Mouse (Mus musculus): ENCODE measurements around the gene Supt6.
"Not testable (repeated sequence)": the region's sequence is repeated elsewhere in the genome, so short reads cannot be mapped to it uniquely, and the experiment has no call there.

The Supt6 gene

DNA sequence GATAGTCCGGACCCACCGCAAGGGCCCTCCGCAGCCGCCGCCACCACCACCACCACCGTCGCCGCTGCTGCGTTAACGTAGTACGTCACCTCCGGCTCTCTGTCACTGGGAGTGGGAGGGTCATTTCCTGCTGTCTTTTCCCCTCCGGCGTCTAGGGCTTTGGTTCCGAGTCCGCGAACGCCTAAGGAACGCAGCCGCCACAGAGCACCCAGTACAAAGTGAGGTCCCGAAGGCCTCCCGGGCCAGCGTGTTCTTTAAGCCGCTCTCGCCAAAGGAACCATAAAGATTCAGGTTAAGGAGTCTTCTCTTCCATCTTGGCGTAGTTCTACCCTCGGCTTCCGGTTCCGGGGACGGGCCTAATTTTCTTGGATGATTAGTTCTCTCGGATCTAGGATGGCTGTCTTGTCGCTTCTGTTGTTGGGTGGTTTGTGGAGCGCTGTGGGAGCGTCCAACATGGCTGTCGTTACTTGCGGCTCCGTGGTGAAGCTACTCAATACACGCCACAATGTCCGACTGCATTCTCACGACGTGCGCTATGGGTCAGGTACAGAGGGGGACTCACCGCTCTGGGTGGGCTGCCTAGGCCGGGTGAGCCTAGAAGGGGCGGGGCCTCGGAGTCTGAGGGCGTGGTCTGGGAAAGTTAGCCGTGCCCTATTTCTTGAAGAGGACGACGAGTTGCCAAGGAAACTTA is at the start of gene Supt6, which contains the start of gene Sdf2:
TSS of gene Supt6 (minus strand) at position 361 of the 691 bp plus-strand sequence.
TSS of gene Sdf2 (plus strand) at position 120 of the 691 bp plus-strand sequence.
- DNase-seq (ENCODE audit: extremely low read depth, low read depth, low spot score), result no peak

- DNase-seq (ENCODE audit: extremely low read depth, low read depth, low spot score), result no peak
Measured at GRCm38 (mm10) chr11:78294585-78294984, 48.8 kb upstream of the Supt6 start.

- DNase-seq (ENCODE audit: extremely low read depth, low read depth, low spot score), result no peak
Measured at GRCm38 (mm10) chr11:78290654-78291053, 44.9 kb upstream of the Supt6 start, which contains the start of gene BC030499. BC030499 (plus strand) TSS chr11:78290841.

DNA sequence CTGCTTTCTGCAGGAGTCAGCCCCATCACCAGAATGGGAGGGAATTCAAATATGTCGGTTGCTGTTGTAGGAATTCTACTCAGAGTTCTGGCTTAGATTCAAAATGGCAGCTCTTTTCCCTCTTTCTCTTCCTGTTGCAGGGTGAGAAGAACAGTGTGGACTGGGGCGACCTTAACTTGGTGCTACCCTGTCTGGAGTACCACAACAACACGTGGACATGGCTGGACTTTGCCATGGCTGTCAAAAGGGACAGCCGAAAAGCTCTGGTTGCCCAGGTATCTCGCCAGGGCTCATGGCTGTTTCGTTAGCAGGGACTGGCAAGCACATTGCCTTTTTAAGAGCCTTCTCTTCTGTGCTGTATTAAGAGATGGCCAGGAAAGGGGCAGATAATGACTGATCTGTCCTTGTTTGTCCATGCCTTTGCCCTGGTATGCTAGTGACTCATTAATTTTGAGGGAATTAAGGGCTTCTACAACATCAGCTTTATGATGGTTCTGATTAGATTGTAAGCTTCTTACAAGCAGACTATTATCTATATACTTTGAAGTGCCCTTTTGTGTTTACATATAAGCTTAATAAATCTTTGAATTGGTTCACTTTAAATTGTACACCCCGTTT is 43.5 kb upstream of the Supt6 start:
- DNase-seq (ENCODE audit: extremely low read depth, low read depth, low spot score), result no peak

GRCm38 (mm10) chr11:78279586-78279985 is 33.8 kb upstream of the Supt6 start:
- no peak for DNase-seq (ENCODE audit: extremely low read depth, low read depth, low spot score)

GRCm38 (mm10) chr11:78278853-78279252 is 33.1 kb upstream of the Supt6 start:
- no peak for DNase-seq (ENCODE audit: extremely low read depth, low read depth, low spot score)

DNA sequence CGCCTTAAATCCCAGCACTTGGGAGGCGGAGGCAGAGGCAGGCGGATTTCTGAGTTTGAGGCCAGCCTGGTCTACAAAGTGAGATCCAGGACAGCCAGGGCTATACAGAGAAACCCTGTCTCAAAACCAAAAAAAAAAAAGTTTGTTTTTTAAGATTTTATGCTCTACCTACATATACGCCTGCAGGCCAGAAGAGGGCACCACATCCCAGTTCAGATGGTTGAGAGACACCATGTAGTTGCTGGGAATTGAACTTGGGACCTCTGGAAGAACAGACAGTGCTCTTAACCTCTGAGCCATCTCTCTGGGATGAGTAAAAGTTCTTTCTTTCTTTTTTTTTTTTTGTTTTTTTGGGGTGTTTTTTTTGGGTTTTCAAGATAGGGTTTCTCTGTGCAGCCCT is 30.4 kb upstream of the Supt6 start:
- not testable (repeated sequence) for DNase-seq (ENCODE audit: extremely low read depth, low read depth, low spot score)

- no peak for DNase-seq (ENCODE audit: extremely low read depth, low read depth, low spot score)
Measured at GRCm38 (mm10) chr11:78275596-78275995, 29.8 kb upstream of the Supt6 start.

DNA sequence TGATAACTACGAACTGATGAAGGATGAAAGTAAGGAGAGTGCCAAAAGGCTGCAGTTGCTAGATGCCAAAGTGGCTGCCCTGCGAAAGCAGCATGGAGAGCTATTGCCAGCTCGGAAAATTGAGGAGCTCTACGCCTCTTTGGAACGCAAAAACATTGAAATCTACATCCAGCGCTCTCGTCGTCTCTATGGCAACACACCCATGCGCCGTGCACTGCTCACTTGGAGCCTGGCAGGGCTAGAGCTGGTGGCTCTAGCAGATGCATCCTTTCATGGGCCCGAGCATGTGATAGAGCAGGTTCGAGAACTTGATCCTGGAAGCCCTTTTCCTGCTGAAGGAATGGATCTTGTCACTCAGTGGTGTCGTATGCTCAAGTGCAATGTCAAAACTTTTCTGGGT is 26.2 kb upstream of the Supt6 start:
- no peak for DNase-seq (ENCODE audit: extremely low read depth, low read depth, low spot score)

DNA sequence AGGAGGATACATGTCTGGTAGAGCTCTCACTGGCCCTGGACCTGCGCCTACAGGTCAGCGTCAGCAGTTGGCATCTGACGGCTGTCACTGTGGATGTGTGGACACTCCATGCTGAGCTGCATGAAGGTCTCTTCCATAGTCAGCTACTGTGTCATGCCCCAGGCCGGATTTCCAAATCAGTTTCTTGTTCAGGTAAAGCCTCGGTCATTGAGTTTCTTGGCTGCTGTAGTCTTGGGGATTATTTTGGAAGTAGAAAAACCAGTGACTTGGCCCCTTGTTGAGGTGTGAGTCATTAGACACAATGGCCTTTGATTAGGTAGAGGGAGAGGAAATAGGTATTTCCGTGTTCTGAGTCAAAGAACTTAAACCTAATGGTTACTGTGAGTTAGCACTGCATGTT is 19.8 kb upstream of the Supt6 start:
- peak; percentile 98 for DNase-seq (ENCODE audit: extremely low read depth, low read depth, low spot score)

DNA sequence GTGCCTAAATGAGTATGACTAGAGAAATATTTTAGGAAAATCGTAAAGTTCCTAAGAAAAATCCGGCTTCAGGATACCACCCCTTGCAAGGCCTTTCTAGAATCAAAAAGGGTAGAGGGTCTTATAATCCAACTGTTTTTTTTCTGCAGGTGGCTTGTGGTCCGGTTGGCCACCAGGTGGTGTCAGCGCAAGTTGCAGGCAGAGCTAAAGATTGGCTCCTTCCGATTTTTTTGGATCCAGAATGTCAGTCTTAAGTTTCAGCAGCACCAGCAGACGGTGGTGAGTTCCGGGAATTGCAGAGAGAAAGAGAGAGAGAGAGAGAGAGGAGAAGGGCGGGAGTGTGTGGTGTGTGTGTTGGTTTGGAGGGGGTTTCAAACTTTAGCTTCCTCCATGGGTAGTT is 16.8 kb upstream of the Supt6 start:
- no peak for DNase-seq (ENCODE audit: extremely low read depth, low read depth, low spot score)

GRCm38 (mm10) chr11:78261380-78262352 is 15.9 kb upstream of the Supt6 start, which contains the start of gene 2610507B11Rik:
2610507B11Rik (plus strand) TSS chr11:78261752.
- DNase-seq (ENCODE audit: extremely low read depth, low read depth, low spot score), result no peak

DNA sequence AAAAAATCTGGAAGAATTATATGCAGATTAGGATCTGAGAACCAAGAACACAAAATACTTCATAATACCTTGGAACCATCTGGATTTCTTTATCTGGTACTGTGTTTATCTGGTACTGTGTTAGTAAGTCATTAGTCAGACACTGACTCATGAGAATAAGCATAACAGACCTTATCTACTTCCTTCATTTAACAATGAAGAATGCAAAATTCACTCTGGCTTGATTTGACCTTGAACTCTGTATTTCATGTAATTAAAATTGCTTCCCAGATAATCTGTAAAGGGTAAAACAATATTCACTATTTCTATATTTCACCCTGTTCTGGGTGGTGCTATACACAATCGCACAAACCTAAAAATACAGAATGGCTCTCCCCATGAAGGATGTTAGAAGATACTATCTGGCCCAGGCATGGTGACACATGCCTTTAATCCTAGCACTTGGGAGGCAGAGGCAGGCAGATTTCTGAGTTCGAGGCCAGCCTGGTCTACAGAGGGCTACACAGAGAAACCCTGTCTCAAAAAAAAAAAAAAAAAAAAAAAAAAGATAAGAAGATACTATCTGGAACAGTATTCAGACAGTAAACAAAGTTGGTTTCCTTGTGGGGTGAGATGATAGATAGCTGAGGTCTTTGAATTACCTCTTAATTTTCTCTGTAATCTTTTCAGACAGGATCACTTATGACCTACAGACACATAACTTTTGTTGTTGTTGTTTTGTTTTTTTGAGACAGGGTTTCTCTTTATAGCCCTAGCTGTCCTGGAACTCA is 14.9 kb upstream of the Supt6 start:
- no peak for DNase-seq (ENCODE audit: extremely low read depth, low read depth, low spot score)

GRCm38 (mm10) chr11:78256618-78257017 is 10.8 kb upstream of the Supt6 start:
- no peak for DNase-seq (ENCODE audit: extremely low read depth, low read depth, low spot score)

DNA sequence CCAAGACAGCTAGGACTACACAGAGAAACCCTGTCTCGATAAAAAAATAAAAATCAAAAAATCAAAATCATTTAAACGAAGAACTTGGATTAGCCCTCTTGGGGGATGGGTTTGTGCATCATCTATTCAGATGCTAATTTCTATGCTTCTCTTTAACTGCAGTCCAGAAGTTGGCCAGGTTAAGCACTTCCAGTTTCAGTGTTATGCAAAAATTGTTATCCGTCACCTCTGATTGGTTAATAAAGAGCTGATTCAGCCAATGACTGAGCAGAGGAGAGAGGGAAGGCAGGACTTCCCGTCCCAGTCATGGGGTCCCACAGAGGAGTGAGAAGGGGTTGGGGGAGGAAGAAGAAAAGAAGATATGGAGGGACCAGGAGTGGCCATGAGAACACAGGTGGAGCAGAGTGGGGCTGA is 1.9 kb upstream of the Supt6 start:
- no peak for DNase-seq (ENCODE audit: extremely low read depth, low read depth, low spot score)

DNA sequence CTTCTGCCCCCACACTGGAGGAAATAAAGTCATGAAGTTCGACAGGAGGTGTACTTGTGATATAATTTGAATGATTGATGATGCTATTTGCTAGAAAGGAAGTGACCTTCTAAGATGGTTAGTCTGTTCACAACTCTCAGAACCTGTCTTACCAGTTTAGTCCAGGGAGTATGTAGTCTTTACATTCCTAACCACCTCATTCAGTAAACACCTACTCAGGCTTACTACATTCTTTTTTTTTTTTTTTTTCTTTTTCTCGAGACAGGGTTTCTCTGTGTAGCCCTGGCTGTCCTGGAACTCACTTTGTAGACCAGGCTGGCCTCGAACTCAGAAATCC is 1.2 kb upstream of the Supt6 start:
- peak; percentile 64 for DNase-seq (ENCODE audit: extremely low read depth, low read depth, low spot score)

DNA sequence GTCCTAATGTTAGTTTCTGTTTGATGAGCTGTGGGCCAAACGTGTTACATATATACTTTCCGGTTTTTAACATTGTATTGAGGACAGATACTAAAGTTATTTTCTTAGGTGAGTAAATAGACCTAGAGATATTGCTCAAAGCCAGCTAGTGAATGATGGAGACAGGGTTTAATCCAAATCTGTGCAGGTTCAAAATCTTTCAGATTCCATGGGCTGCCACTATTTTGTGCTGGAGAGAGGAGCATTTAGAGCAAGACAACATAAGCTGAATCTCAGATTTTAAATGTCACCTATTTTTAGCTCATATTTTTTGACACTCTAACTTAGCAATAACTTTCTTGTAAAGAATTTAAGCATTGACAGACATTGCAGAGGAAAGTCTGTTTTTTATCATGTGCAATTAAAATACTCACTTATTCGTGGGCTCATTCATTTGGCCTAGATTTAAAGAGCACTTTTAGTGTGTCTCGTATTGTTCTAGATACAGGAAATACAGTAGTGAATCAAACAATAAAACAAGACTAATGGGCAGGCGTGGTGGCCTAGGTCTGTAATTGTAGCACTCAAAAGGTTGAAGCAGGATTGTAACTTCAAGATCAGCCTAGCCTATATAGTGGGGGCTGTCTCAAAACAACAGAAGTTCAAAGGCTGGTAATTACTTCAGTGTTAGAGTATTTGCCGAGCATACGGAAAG is 678 bp upstream of the Supt6 start:
- no peak for DNase-seq (ENCODE audit: extremely low read depth, low read depth, low spot score)

DNA sequence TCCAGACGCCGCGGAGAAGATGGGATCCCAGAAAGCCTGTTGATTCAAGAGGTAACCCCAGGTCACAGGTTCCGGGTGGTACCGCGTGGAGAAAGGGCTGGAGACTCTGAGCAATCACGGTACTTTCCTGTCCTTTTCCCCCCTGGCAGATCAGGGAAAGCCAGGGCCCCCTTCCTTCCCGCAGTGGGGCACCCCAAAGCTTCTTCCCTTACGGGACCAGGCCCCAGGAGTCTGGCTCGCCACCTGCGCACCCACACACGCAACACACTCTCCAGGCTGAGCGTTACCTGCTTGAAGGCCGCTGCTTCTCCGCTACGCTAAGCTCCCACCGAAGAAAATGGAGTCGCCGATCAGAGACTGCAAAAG is 543 bp downstream of the Supt6 start:
- DNase-seq (ENCODE audit: extremely low read depth, low read depth, low spot score), result no peak

- DNase-seq (ENCODE audit: extremely low read depth, low read depth, low spot score), result no peak
Measured at GRCm38 (mm10) chr11:78240193-78240857, 5.5 kb downstream of the Supt6 start.

DNA sequence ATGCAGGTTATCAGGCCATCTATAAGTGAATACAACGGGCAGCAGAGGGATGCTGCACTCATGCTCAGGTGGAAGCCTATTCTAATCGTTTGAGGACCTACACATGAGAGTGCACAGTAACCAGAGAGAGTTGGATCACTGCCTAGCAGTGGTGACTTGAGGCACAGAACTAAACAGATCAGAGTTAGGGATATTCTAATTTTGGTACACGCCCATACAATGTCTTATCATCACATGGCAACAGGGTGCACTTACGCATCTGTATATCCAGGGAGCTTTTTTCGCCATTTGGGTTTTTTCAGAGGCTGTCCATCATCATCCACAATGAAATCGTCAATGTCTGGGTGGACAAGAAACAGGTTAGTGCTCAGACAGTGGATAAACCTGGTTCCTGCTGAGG is 14.3 kb downstream of the Supt6 start:
- DNase-seq (ENCODE audit: extremely low read depth, low read depth, low spot score), result no peak

Data from fat pad, adult 2 months (tissue).